Mouse (Mus musculus): ENCODE measurements around the gene Zfp536.

The Zfp536 gene

GRCm38 (mm10) chr7:37695066-37695465, 78.4 kb downstream of the Zfp536 start:
- in situ Hi-C loops (cut with MboI; ENCODE audit: unreplicated experiment in 2 of 2), result no loop called here

GRCm38 (mm10) chr7:37690606-37691005, 82.8 kb downstream of the Zfp536 start:
- in situ Hi-C loops (cut with MboI; ENCODE audit: unreplicated experiment in 2 of 2), result no loop called here

- in situ Hi-C loops (cut with MboI; ENCODE audit: unreplicated experiment in 2 of 2), result no loop called here
These were observed 83.7 kb downstream of the Zfp536 start for GRCm38 (mm10) chr7:37689561-37690305.

- in situ Hi-C loops (cut with MboI; ENCODE audit: unreplicated experiment in 2 of 2), result no loop called here
These were observed 84.3 kb downstream of the Zfp536 start for GRCm38 (mm10) chr7:37689107-37689511.

- in situ Hi-C loops (cut with MboI; ENCODE audit: unreplicated experiment in 2 of 2), result no loop called here
These were observed 87.1 kb downstream of the Zfp536 start for GRCm38 (mm10) chr7:37686366-37686765.

GRCm38 (mm10) chr7:37685247-37685646, 88.2 kb downstream of the Zfp536 start:
- in situ Hi-C loops (cut with MboI; ENCODE audit: unreplicated experiment in 2 of 2), result no loop called here

- in situ Hi-C loops (cut with MboI; ENCODE audit: unreplicated experiment in 2 of 2), result no loop called here
These were observed 92.1 kb downstream of the Zfp536 start for GRCm38 (mm10) chr7:37681335-37681734.

GRCm38 (mm10) chr7:37663676-37664365, 109.6 kb downstream of the Zfp536 start:
- in situ Hi-C loops (cut with MboI; ENCODE audit: unreplicated experiment in 2 of 2), result no loop called here

- in situ Hi-C loops (cut with MboI; ENCODE audit: unreplicated experiment in 2 of 2), result no loop called here
These were observed 124.8 kb downstream of the Zfp536 start for GRCm38 (mm10) chr7:37648671-37649070.

- in situ Hi-C loops (cut with MboI; ENCODE audit: unreplicated experiment in 2 of 2), result no loop called here
These were observed 125.4 kb downstream of the Zfp536 start for GRCm38 (mm10) chr7:37647917-37648615.

GRCm38 (mm10) chr7:37639740-37640397, 133.6 kb downstream of the Zfp536 start:
- in situ Hi-C loops (cut with MboI; ENCODE audit: unreplicated experiment in 2 of 2), result no loop called here

- in situ Hi-C loops (cut with MboI; ENCODE audit: unreplicated experiment in 2 of 2), result no loop called here
These were observed 138.6 kb downstream of the Zfp536 start for GRCm38 (mm10) chr7:37634812-37635211.

- in situ Hi-C loops (cut with MboI; ENCODE audit: unreplicated experiment in 2 of 2), result no loop called here
These were observed 143.0 kb downstream of the Zfp536 start for GRCm38 (mm10) chr7:37630410-37630809.

- in situ Hi-C loops (cut with MboI; ENCODE audit: unreplicated experiment in 2 of 2), result no loop called here
These were observed 145.4 kb downstream of the Zfp536 start for GRCm38 (mm10) chr7:37627897-37628510.

GRCm38 (mm10) chr7:37625758-37626157, 147.7 kb downstream of the Zfp536 start:
- in situ Hi-C loops (cut with MboI; ENCODE audit: unreplicated experiment in 2 of 2), result no loop called here

GRCm38 (mm10) chr7:37624759-37625340, 148.6 kb downstream of the Zfp536 start:
- in situ Hi-C loops (cut with MboI; ENCODE audit: unreplicated experiment in 2 of 2), result no loop called here

- in situ Hi-C loops (cut with MboI; ENCODE audit: unreplicated experiment in 2 of 2), result no loop called here
These were observed 149.3 kb downstream of the Zfp536 start for GRCm38 (mm10) chr7:37623903-37624758.

- in situ Hi-C loops (cut with MboI; ENCODE audit: unreplicated experiment in 2 of 2), result no loop called here
These were observed 154.2 kb downstream of the Zfp536 start for GRCm38 (mm10) chr7:37619254-37619653.

GRCm38 (mm10) chr7:37617880-37618279, 155.6 kb downstream of the Zfp536 start:
- in situ Hi-C loops (cut with MboI; ENCODE audit: unreplicated experiment in 2 of 2), result no loop called here

All from v-Abl transformed pro-B cells (cell line).